15 mouse cellular contexts compared by ENCODE assay signal in the genomic region with DNA sequence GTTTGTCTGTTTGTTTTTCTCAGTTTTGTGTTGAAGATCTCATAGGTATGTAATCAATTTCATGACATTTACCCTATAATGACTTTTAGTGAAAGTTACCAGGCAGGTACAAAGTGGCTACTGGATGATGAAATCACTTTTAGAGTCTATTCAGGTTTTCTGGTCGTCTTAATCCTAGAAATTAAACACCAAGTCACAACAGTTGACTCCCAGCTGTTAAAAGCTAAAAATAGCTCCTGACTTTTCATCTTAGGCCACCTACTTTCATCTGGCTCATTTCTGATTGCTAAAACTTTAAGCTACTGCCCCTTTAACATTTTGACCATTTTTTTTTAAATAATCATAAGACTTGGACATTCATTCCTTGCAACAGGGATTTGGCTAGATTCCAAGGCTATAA.
"Had no signal": no experiment of that assay in that cellular context is flagged by ENCODE, and none has a peak within 500 bp of the region (broad histone marks: within the 10 kb centered on the region; RNA-seq: fewer than 3 reads in every experiment).

No protein-coding gene starts in this region.

- H3K9me3 ChIP-seq: lung, embryonic 15.5 days; midbrain, embryonic 10.5 days; midbrain, embryonic 12.5 days; neural tube, embryonic 12.5 days had no signal

- H3K27me3 ChIP-seq: lung, embryonic 15.5 days; neural tube, embryonic 12.5 days had no signal

- H3K27ac ChIP-seq: liver, embryonic 14.5 days; lung, embryonic 15.5 days; midbrain, embryonic 10.5 days; midbrain, embryonic 12.5 days; neural tube, embryonic 12.5 days had no signal

- H3K4me3 ChIP-seq: lung, embryonic 15.5 days; midbrain, embryonic 10.5 days; midbrain, embryonic 12.5 days; neural tube, embryonic 12.5 days had no signal

- H3K36me3 ChIP-seq: lung, embryonic 15.5 days; midbrain, embryonic 10.5 days; midbrain, embryonic 12.5 days; neural tube, embryonic 12.5 days had no signal

- DNase-seq: lung, adult 18-20 months; lung, postnatal 10 days; lung, postnatal 4 days; midbrain, embryonic 14.5 days; right cerebral cortex, postnatal 14 days; spleen, adult 18-20 months; thymus, adult 18-20 months; thymus, postnatal 14 days; thymus, postnatal 36 days had no signal

- ATAC-seq: midbrain, embryonic 16.5 days had no signal

- H3K9ac ChIP-seq: liver, embryonic 14.5 days; lung, embryonic 15.5 days; midbrain, embryonic 12.5 days; neural tube, embryonic 12.5 days had no signal

- H3K4me2 ChIP-seq: lung, embryonic 15.5 days; midbrain, embryonic 12.5 days; neural tube, embryonic 12.5 days had no signal
